Mouse (Mus musculus): Measurements from ENCODE around the gene Pou2f1. TPM values are rescaled to one million over a fixed set of nuclear protein-coding genes. Genes with fewer than 3 reads are reported as not detected.

The Pou2f1 gene
- total RNA-seq (2021) = 17.3 and 19.2 TPM in 2 replicates
- long read RNA-seq, partial matches to known transcripts = 2 of 3 reads
- long read RNA-seq, other reads (novel, unspliced or antisense) = 1 of 3 reads

DNA sequence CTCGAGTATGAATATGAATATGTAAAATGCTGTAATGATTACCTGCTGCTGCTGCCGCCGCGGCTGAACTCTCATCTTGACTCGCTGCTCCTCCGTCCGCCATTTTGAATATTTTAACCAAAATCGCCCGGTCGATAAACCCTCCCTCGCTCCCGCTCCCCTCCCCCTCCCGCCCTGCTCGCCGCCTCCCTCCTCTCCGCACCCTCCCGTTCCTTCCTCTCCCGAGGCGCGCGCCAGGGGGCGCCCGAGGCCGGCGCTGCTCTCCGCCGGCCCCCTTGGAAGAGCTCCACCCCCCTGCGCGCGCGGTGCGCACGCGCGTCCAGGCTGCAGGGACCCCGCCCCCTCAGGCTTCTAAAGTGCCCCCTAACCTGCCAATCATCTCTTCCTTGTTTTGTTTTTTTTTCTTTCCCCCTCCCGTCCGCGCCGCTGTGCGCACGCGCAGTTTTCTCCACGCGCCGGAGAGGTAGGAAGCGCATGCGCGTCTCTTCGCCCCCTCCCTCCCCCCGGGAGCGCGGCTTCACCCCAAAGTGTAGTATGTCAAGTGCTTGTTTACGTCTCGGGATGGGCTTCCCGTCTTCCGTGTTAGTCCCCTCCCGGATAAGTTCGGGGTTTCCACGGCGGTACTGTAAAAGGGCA, at the start of gene Pou2f1:
Gene Pou2f1 (minus strand): TSS at position 159 of the 636 bp plus-strand sequence.
- DNase-seq = peak; percentile 96

DNA sequence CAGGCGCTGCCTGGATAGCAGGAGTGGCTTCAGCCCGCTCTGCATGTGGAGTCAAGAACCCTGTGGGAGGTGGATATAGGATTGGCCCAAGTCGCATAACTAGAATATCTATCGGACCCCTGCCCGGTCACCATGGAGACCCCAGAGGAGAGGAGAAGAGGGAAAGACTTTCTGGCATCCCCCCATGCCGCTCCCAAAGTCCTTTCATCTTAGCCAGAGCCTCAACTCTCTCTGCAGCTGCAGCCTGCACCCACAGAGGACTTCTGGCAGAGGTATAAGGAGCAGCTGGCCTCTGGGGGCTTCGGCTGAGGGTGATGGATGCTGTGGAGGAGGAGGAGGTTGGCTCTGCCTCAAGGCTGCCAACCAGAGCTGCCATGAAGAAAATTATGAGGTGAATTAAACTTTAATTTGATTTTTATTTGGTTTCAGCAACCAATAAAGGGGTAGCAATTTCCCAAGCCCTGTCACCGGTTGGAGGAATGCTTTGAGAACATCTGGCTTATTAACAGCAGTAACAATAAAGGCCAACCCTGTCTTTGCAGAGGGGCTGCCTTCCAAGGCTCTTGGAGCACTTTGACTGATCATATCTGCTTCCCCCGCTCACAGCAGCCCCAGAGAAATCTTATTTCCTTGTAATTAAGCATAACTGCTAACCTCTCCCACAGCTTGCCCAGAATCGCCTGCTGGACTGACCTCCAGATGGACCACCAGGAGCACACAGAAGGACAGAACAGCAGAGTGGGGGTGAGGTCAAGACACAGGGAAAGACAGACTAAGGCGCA, 46.8 kb upstream of the Pou2f1 start:
- no peak for DNase-seq

DNA sequence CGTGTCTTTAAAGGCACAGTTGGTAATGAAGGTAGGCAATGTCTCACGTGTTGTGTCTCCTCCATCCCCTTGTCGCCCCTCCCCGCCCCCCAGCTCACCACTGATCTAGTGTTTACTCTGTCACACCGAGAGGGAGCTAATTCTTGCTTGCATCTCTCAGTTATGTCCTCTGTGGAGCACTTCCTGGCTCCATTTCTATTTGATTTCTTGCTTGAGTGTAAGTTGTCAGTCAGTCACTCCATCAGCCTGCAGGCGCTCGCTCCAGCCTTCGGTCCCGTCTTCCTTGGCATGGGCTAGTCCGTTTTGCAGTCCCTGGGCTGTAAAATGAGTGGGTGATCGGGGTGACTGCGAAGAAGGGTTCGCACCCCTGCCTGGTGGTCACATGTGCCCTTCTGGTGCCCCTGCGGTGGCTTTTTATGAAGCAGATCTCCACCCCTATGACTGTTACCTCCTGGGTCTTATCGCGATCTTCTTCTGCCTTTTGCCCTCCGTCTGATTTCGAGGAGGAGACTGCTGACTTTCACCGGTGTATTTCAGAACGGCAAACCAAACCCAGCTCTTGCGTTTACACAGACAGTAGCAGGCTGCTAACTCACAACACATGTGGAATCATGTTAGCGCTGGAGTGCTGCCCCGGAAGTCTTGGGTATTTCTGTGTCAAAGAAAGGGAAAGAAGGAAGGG, 45.9 kb upstream of the Pou2f1 start:
- DNase-seq = no peak

DNA sequence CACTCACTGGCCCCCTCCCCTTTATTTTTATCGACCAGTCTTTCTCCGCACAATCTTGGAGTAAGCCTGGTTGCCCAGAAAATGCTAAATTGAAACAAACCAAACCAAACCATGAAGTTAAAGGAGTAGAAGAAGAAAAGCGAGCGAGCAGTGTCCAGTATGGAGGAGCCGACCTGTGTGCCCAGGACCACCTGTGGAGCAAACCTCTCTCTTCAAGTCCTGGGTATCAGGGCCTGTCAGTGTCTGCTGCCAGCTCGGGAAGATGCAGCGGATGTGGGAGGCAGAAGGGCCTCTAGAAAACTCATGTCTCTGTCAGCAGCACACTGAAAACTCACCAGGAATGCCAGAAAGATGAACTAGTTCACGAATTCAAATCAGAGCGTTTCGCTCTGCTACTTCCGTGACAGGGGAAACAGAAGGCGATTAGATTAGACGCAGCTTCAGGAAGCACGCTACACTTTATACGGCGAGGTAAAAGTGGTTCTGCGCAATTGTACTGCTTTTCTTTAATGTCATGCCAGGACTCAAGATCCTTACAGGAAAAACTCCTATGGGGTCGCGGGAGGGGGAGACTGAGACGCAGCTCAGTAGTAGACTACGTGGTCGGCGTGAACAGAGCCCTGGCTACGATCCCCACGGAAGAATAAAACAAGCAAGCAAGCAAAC, 45.2 kb upstream of the Pou2f1 start:
- no peak for DNase-seq

DNA sequence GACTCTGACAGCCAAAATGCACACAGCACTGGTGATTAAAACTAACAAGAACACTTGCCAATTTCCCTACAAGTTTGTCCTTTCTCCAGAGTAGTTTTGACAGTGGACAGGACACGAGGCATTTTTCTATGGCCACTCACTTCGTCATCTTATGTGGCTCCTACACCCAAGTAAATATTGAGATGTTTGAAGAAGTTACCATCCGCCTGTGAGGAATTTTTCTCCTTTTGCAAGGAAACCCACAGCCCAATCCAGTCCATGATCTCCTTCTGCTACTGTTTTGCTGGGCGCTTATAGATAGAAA, 43.4 kb upstream of the Pou2f1 start:
- DNase-seq = no peak

DNA sequence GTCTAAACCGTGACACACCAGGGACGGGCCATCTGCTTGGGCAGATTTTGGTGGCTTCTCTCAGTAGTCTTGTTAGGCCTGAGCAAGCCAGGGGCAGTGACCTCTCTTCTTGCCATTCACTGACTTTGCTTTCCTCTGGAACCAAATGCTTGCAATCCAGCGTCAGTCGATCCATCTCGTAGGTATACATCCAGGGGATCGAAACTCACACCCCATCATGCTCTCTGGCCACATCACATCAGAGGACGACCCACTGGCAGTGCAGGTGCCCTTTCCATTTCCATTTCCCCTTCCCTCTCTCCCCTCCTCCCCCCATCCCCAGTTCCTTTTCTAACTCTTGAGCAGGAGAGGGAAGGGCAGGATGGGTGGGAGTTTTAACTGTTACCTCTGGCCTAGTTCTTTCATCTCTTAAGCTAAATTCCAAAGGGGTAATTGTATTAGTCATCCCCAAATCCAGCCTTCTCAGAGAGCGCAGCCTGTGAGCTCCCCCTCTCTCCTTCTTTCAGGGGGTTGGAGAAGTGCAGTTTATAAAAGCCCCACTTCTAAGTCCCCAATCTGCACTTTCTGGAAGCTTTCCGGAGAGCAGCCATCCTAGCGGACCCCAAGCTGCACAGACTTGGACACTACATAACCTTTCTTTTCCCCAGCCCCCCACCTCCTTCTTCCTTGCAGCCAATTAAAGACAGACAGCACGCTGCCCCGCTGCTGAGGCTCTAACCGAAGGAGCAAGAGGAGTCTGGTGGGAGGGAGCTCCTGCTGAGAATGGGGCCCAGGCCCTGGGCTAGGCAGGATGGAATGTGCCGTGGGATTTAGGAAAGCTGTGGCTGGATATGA, 42.8 kb upstream of the Pou2f1 start:
- DNase-seq = no peak

DNA sequence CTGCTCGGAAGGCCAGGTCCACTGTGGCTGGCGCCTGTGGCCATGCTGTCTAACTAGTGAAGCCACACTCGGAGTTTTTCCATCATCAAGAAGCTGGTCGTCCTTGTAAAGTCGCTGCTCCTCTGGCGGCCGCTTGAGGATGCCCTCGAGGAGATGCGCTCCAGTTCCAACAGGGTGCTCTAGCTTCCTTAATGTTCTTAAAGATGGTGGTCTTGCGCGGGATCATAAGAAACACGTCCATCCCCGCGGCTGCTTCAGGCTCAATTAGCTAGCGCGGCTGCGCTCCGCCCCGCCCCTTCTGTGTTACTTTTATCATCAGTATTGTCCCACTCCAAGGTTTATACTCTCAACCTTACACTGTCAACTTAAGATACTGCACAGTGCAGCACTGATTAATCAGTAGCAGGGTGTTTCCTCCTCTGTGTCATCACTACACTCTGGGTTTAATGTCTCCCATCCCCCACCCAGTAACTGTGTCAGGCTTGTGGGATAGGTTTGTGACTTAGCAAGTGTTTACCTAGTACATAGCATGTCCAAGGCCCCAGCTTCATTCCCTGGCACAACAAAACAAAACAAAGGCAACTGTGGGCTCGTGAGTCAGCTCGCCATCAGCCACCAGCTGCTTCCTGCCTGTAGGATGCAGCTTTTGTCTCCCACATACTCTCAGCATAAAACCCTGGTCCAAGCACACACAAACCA, 41.1 kb upstream of the Pou2f1 start:
- DNase-seq = no peak

DNA sequence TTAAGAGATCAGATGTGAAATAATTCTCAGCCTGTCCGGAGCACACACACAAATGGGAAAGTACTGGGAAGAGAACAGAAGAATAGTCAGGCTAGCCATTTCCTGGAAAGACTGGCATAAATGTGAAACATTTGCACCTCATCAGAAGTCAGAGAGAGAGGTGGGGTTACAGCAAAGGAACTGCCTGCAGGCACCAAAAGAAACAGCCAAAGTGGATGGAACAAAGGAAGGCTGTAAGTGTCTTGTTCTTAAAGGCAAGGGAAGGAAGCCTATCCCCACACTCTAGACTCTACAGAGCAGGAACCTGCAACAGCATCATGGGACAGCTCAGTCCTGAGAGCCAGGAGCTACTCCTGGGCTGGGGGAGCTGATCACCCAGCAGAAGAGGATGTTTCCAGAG, 39.0 kb upstream of the Pou2f1 start:
- DNase-seq = no peak

DNA sequence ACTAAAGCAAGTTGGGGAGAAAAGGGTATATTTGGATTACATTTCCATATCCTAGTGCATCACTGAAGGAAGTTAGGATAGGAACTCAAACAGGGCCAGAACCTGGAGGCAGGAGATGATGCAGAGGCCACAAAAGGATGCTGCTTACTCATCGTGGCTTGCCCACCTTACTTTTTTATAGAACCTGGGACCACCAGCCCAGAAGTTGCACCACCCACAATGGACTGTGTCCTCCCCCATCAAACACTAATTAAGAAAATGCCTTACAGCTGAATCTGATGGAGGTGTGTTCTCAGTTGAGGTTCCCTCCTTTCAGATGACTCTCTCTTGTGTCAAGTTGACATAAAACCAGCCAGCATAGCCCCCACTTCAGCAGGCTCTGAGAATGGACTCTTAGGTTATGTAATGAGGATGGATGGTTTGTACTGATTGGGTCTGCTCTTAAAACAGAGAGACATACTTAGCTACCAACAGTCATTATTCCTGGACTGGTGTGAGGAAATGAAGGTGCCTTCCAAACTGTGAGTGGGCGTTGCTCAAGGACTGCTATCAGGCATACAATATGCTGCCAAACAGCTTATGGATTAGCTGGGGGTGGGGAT, 36.4 kb upstream of the Pou2f1 start:
- no peak for DNase-seq

DNA sequence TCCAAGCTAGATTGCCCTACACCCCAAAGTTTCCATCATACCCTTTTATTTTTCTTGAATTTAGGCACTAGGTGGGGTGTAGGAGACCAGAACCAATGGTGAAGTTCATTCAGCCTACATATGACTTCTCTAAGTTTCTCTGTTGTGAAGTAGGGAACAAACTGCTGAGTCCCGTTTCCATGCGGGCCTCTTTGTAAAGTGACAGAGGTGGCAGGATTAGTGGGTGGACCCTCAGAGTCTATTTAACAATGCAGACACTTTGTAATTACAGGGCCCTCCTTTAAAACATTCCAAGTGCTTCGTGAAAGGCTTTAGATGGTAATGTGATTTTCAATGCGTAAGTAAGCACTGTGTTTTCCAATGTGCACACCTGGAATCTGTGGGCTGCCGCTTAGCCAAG, 32.6 kb upstream of the Pou2f1 start:
- DNase-seq = no peak

DNA sequence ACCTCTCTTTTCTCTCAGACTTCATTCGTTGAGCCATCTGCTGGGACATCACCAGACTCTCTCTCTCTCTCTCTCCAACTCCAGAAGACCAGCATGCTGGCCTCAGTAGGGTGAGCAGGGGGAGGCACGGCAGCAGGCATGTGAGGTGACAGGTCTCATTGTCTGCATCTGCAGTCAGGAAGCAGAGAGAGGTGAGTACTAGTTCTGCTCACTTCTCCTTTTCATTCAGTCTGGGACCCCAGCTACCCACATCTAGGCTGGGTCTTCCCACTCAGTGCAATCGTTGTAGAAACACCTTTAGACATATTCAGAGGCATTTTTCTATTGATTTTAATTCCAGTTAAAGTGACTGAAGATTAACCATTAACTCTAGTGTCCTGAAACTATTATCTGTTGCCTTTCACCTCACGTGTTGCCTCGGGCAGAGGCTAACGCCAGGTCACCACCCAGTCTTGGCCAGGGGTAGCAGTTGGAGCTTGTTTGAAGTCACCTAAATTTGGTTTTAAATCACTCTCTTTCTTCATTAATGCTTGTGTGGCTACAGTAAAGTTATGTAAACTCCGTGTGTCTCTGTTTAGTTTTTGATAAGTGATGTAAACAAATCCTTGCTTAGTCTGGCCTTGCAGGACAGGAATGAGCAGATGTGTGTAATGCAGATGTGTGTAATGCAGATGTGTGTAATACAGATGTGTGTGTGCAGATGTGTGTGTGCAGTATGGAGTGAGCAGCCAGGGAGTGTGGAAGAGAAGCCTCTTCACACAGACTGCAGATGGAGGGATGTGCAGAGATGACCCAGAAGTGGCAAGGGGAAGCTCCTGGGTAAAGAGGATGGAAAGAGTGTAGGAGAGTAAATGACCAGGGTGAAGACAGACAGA, 29.4 kb upstream of the Pou2f1 start:
- no peak for DNase-seq

DNA sequence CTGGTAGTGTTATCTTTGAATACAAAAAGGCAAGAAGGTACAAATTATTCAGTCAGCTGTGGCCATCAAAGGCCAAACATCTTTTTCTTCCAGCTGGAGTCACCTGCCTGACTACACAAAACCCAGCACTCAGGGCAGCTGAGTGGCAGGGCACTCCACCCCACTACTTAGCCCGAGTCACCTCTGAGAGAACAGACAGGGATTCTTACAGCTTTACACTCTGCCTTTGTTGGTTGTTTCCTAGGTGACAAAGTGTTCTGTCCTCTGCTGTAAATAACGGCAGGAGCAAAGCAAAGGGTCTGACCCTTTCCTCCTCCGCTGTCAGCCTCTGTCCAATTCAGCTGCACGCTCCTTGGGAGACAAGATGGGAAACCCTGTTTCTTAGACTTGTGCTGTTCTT, 21.5 kb upstream of the Pou2f1 start:
- DNase-seq = no peak

DNA sequence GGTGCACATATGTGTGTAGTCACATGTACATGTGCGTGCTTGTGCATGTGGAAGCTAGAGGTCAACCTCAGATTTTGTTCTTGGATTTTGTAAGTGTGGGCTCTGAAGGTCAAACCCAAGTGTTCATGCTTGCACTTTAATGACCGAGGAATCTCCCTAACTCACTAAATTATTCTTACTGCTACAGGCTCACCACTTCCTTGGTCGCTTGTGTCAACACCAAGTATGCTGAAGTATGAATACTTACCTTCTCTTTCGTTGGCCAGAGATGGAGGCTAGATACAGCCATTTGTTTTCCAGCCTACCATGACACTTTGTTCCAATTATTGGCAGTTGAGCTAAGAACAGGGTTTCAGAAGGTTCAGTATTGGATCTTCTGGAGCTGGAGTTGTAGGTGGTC, 14.7 kb upstream of the Pou2f1 start:
- DNase-seq = no peak

DNA sequence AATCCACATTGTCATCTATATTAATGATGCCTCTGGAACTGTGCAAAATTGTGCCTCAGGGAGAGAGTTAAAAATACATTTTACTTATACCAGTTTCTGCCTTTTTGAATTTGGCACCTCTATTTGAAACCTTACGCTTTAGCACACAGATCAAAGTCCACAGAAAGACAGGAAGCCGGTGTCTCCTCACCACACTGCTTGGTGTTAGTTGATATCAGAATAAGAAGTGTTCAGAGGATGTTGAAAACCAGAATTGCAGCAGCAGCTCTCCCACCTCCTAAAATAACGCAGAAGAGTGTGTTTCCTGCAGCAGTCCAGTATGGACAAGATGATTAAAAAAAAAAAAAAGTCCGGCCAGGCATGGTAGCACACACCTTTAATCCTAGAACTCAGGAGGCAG, 13.8 kb upstream of the Pou2f1 start:
- no peak for DNase-seq

DNA sequence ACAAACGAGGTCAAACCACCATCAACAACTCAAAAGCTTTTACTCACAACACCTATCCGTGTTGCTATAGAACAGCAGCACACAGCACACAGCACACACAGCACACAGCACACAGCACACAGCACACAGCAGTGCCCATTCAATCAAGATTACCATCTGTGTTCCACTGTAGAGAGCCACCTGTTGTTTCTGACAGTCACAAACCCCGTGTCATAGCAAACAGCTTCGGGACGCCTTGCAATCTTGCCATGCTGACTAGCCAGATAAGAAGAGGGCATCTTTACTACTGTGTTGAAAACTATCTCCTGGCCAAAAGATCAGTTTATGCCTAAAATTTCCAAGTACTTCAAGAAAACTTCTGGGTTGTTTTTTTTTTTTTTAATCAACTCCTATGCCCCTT, 12.1 kb upstream of the Pou2f1 start:
- no peak for DNase-seq

DNA sequence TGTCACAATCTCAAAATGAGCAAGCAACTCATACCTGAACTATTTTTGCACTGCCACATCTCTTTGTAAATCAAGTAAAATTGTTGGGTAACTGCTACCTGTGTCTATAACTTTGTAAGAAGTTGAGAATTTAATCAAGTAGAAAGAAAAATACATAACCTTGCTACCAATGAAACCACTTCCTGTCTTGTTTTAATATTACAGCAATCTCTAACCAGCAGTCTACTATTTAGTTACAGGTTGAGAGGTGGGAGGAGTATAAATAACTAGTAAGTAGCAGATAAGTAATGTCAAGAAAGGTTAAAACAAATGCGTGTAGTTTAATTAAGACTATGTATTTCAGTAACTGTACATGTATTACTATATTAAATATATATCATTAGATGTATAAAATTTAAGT, 7.6 kb upstream of the Pou2f1 start:
- no peak for DNase-seq

DNA sequence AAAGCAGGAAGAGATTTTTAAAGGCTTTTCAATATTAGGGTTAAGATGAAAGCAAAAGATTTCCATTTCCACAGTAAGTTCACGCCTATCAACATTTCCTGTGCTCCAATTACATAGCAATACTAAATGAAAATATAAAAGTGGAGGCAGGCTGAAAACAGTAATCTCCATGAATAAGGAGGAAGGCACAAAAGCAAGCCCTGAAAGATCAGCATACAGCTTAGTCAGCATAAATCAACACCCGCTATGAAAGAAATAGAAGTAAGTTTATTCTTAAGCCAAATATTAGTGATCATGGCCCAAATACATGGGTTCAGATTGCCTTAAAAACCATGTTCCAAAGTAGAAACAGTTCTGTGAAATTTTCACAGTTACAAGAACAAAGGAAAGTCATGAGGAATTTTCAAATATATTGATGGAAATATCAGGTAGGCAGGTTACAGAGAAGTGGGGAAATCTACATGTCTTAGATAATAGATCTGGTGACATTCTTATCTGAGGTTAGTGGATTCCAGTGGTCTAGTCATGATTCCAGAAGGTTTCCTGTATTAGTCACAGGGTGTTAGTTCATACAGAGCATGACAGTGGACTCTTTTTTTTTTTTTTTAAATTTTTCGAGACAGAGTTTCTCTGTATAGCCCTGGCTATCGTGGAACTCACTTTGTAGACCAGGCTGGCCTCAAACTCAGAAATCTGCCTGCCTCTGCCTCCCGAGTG, 6.3 kb upstream of the Pou2f1 start:
- DNase-seq = no peak

DNA sequence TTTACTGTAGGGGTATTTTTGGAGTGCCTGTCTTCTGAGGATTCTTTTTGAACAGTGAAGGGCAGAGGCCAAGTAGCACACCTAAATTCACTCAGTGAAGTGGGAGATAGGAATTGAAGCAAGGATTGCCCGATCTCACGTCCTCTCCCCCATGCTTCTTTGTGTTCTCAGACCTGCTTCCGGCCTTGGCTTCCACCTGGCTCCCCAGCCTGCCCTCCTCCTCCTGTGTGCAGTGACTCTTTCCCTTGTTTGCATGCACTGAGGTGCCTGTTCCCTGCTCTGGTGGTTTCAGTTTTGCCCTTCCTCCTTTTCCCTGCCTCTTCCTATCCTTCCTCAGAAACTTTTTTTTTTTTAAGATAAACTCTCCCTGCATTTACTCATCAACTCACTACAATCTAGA, 4.5 kb upstream of the Pou2f1 start:
- DNase-seq = no peak

Data from adrenal gland, postnatal 25 days (tissue).